Mouse (Mus musculus) testis, adult 10 weeks (tissue): ENCODE results near the gene Otud3. TPM values are rescaled to one million over a fixed set of nuclear protein-coding genes. Genes with fewer than 3 reads are reported as not detected.

Experiments used
- polyA plus RNA-seq: library from polyadenylated mRNA; stranded (reverse); fragments of 350-450 nt; fragmentation: Illumina TruSeq; extraction: RNeasy Lipid Tissue Mini Kit (QIAGEN cat#74804); gene quantifications from one replicate; pipeline ENCODE4 v1.2.3, GENCODE M21; 2014; ENCODE audit warnings: low read depth, low replicate concordance

The Otud3 gene
- 19.9 TPM for polyA plus RNA-seq

DNA sequence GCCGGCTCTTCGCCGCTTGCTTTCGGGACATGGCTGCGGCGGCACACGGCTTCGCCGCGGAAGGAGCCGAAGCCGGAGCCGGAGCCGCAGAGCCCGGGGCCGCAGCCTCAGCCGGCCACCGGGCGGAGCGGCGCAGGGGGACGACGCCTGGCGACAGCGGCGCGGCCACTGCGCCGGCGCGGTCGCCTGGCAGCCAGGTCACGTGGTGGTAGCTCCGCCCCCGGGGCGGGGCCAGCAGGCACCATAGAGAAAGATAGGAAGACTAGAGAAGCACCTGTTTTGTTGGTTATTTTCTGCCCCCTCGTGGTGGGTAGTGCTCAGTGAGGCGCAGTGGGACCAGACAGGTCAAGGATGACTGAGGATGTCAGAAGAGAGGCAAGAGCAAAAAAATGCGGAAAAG lies at the start of gene Otud3:
TSS of gene Otud3 (minus strand) at position 149 of the 400 bp plus-strand sequence.

GRCm38 (mm10) chr4:138877731-138878130 lies 36.0 kb downstream of the Otud3 start, which contains the start of gene Pla2g2e:
Pla2g2e (plus strand) TSS chr4:138877942.

DNA sequence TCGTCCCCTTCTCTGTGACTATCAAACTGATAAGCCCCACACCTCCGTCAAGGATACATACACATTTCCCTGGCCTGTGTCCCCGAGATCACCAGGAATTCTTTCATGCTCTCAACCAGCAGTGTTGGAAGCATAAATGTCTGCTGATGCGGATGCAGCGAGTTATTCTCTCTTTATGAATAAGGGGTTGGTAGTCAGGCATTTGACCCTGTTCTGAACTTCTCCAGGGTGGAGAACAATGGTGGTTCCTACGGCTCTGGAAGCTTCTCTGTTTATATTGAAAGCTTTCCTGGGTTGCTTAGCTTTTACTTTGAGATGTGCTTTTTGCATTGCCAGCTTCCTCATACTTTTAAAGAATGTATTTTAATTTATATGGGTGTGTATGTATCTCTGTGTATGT lies 39.9 kb downstream of the Otud3 start, which contains the start of gene Gm13030:
TSS of gene Gm13030 (minus strand) at position 101 of the 400 bp plus-strand sequence.

GRCm38 (mm10) chr4:138863344-138863998 lies 50.3 kb downstream of the Otud3 start, which contains the start of gene Pla2g5:
Pla2g5 (minus strand) TSS chr4:138863482.

Other genes with a start within 250 kb of the Otud3 start
- gene Pla2g2c, start 189.2 kb downstream of the Otud3 start, polyA plus RNA-seq, result 13.5 TPM
- gene Ubxn10, start 176.8 kb downstream of the Otud3 start, polyA plus RNA-seq, result 74.1 TPM
- gene Pla2g2f, start 156.3 kb downstream of the Otud3 start, polyA plus RNA-seq, result not detected
- gene Pla2g2d, start 138.2 kb downstream of the Otud3 start, polyA plus RNA-seq, result 0.31 TPM
- gene Pla2g5, start 50.5 kb downstream of the Otud3 start, polyA plus RNA-seq, result 12.3 TPM
- not detected for gene Gm13030, start 40.0 kb downstream of the Otud3 start, polyA plus RNA-seq
- gene Pla2g2e, start 36.0 kb downstream of the Otud3 start, polyA plus RNA-seq, result not detected
- not detected for gene Rnf186, start 53.2 kb upstream of the Otud3 start, polyA plus RNA-seq
- gene Tmco4, start 58.9 kb upstream of the Otud3 start, polyA plus RNA-seq, result 0.85 TPM
- gene Htr6, start 161.6 kb upstream of the Otud3 start, polyA plus RNA-seq, result not detected
- gene Nbl1, start 179.0 kb upstream of the Otud3 start, polyA plus RNA-seq, result 0.48 TPM
- 306 TPM for gene Minos1, start 217.2 kb upstream of the Otud3 start, polyA plus RNA-seq